Mouse (Mus musculus) limb, embryonic 11.5 days (tissue): ENCODE data around the gene Syt5. TPM values are rescaled to one million over a fixed set of nuclear protein-coding genes. Genes with fewer than 3 reads are reported as not detected.

Experiments
- ATAC-seq: fragments of 200-750 bp; cut with Nextera tagmentation; 2 replicates; pipeline ENCODE4 v1.8.0; 2017; ENCODE audit warnings: low read depth; ENCODE audit not compliant: insufficient number of reproducible peaks, low FRiP score, low TSS enrichment
- DNase-seq: peaks from one replicate; pipeline ENCODE4 v3.0.0-alpha.2; 2015; ENCODE audit warnings: low spot score
- H3K27ac ChIP-seq: fragments of 300-500 bp; sonication (generic); replicated peaks from 2 replicates; pipeline ENCODE4 v1.5.1; 2014; ENCODE audit warnings: low read depth, mild to moderate bottlenecking, low read length
- H3K27me3 ChIP-seq: fragments of 300-500 bp; sonication (generic); 2 replicates; pipeline ENCODE4 v1.6.1; 2014; ENCODE audit warnings: mild to moderate bottlenecking, low read length, mixed read lengths; ENCODE audit not compliant: control insufficient read depth, insufficient read depth
- H3K36me3 ChIP-seq: fragments of 300-500 bp; sonication (generic); 2 replicates; pipeline ENCODE4 v1.6.1; 2014; ENCODE audit warnings: mild to moderate bottlenecking, low read length, moderate library complexity, mixed read lengths; ENCODE audit not compliant: control insufficient read depth, insufficient read depth
- H3K4me1 ChIP-seq: fragments of 300-500 bp; sonication (generic); 2 replicates; pipeline ENCODE4 v1.6.1; 2014; ENCODE audit warnings: low read length, mixed read lengths; ENCODE audit not compliant: control insufficient read depth, insufficient read depth
- H3K4me2 ChIP-seq: fragments of 300-500 bp; sonication (generic); 2 replicates; pipeline ENCODE4 v1.6.1; 2014; ENCODE audit warnings: low read depth, mild to moderate bottlenecking, moderate library complexity; ENCODE audit not compliant: severe bottlenecking
- H3K4me3 ChIP-seq: fragments of 300-500 bp; sonication (generic); 2 replicates; pipeline ENCODE4 v1.5.1; 2014; ENCODE audit warnings: low read depth, low read length
- H3K9ac ChIP-seq: fragments of 300-500 bp; sonication (generic); 2 replicates; pipeline ENCODE4 v1.6.1; 2014; ENCODE audit warnings: mild to moderate bottlenecking, low read length
- H3K9me3 ChIP-seq: fragments of 300-500 bp; sonication (generic); 2 replicates; pipeline ENCODE4 v1.6.1; 2016; ENCODE audit warnings: low read length; ENCODE audit not compliant: control insufficient read depth
- WGBS: fragments of 180-500 bp; shearing (Covaris S2); extraction: QIAGEN DNeasy Blood & Tissue Kit; methylation state at CpG from one replicate; pipeline ENCODE4 v1.1.7; 2014; 5-methylcytosine and 5-hydroxymethylcytosine counted together
- polyA plus RNA-seq: library from polyadenylated mRNA; unstranded; fragments of >200 nt; fragmentation: Nextera tagmentation; extraction: Ambion mirVana; gene quantifications from 2 replicates; pipeline ENCODE4 v1.2.1, GENCODE M21; 2014

Gene Syt5
- polyA plus RNA-seq, 1 experiment from 2014 or later = 4.2 TPM

GRCm38 (mm10) chr7:4508062-4508738 lies 39.1 kb downstream of the Syt5 start:
- Histone ChIP-seq H3K4me1 (no peaks in the 10 kb centered on the region), H3K36me3 (no peaks in the 10 kb centered on the region), H3K27ac (no peak overlapping the region), H3K4me2 (no peak overlapping the region), H3K4me3 (no peak overlapping the region), H3K27me3 (no peaks in the 10 kb centered on the region), H3K9ac (no peak overlapping the region), H3K9me3 (no peaks in the 10 kb centered on the region)
- no peak for ATAC-seq
- no peak for DNase-seq
- WGBS = 66% methylated on average over 24 of the region's 32 CpGs

- no peaks in the 10 kb centered on the region for H3K9me3 ChIP-seq
- 64% methylated on average over 3 of the region's 4 CpGs for WGBS
- no peaks in the 10 kb centered on the region for H3K4me1 ChIP-seq
- no peaks in the 10 kb centered on the region for H3K36me3 ChIP-seq
- no peak for DNase-seq
- no peak overlapping the region for H3K4me2 ChIP-seq
- H3K9ac ChIP-seq = no peak overlapping the region
- no peak for ATAC-seq
- H3K4me3 ChIP-seq = no peak overlapping the region
- no peaks in the 10 kb centered on the region for H3K27me3 ChIP-seq
- no peak overlapping the region for H3K27ac ChIP-seq
Observed at GRCm38 (mm10) chr7:4507220-4507619, 40.1 kb downstream of the Syt5 start.

- Histone ChIP-seq H3K27me3 (no peaks in the 10 kb centered on the region), H3K36me3 (no peaks in the 10 kb centered on the region), H3K27ac (no peak overlapping the region), H3K9ac (no peak overlapping the region), H3K4me2 (no peak overlapping the region), H3K9me3 (no peaks in the 10 kb centered on the region), H3K4me1 (peaks cover 4% of the 10 kb centered on the region; the same call in 1 of the 2 replicates), H3K4me3 (no peak overlapping the region)
- 62% methylated on average over 11 of the region's 11 CpGs for WGBS
- ATAC-seq (no peak), DNase-seq (no peak)
Observed at GRCm38 (mm10) chr7:4504646-4505435, 42.5 kb downstream of the Syt5 start.

DNA sequence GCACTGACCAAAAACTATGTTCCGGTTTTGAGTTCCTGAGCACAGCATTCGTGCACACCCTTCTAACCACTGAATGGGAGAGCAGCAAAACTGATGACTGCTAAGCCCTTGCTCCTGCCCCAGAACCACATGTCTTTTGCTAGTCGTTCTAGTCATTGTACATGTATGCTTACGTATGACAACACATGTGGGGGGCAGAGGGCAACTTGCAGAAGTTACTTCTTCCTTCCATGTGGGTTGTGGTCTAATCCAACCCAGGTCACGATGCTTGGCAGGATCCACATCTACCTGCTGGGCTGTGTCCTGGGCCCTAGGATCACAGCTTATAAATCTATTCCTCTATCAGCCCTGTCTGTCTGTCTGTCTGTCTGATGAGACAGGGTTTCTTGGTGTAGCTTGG lies 43.5 kb downstream of the Syt5 start:
- Histone ChIP-seq H3K9ac (no peak overlapping the region), H3K36me3 (no peaks in the 10 kb centered on the region), H3K4me3 (no peak overlapping the region), H3K27me3 (no peaks in the 10 kb centered on the region), H3K4me2 (no peak overlapping the region), H3K27ac (no peak overlapping the region), H3K4me1 (peaks cover 11% of the 10 kb centered on the region; the same call in 1 of the 2 replicates), H3K9me3 (no peaks in the 10 kb centered on the region)
- ATAC-seq (no peak), DNase-seq (no peak)
- WGBS = 84% methylated on average over 5 of the region's 5 CpGs

DNA sequence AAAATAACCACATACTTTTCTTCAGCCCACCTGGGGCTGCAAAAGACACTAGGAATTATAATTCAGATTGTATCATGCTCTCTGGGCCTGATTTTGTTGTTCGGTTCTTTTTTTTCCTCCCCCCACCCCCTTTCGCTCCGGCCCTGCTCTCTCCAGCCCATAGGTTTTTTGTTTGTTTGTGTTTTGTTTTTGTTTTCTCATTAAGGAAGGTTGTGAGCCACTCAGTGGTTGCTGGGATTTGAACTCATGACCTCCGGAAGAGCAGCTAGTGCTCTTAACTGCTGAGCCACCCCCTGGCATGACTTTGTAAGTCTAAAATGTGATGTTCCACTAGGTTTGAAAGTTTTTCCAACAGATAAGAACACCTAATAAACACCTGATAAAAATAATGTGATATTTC lies 44.2 kb downstream of the Syt5 start:
- Histone ChIP-seq H3K4me3 (no peak overlapping the region), H3K9ac (no peak overlapping the region), H3K4me1 (peaks cover 12% of the 10 kb centered on the region; the same call in 1 of the 2 replicates), H3K27ac (no peak overlapping the region), H3K4me2 (no peak overlapping the region), H3K36me3 (no peaks in the 10 kb centered on the region), H3K9me3 (no peaks in the 10 kb centered on the region), H3K27me3 (no peaks in the 10 kb centered on the region)
- no peak for DNase-seq
- WGBS = 83% methylated on average over 4 of the region's 4 CpGs
- no peak for ATAC-seq

DNA sequence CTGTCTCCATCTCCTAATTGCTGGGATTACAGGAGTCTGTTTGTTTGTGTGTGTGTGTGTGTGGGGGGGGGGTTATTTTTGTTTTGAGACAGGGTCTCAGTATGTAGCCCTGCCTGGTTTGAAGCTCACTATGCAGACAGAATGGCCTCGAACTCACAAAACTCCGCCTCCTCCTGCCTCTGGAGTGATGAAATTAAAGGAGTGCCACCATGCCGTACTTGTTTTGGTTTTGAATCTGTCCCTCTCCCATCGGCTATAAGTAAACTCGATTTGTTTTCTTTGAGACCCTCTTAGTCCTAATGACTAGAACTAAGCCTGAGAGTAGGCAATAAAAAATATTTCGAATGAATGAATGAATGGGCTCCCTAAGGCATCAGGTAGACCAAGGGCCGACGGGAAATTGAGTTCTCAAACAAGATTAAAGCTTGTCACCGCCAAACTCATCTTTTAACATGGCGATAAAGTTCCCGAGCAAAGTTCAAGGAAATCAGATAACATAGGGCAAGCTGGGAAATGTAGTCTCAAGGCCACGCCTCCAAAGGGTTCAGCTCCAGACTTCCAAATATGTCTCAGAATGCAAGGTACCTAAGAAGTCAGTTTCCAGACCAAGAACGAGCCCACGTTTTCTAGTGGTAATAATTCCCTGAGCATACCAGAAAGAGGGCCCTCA lies 44.8 kb downstream of the Syt5 start:
- ATAC-seq = no peak
- no peak overlapping the region for H3K27ac ChIP-seq

GRCm38 (mm10) chr7:4501558-4502397 lies 45.6 kb downstream of the Syt5 start, which contains the start of gene Ppp1r12c:
Ppp1r12c (minus strand) TSS chr7:4501680.
- H3K4me3 ChIP-seq = peak within 1 kb of the TSS; percentile 73
- ATAC-seq (peak; percentile 88), DNase-seq (peak; percentile 95)
- peak within 1 kb of the TSS; percentile 51; the same call in 1 of the 2 replicates for H3K27ac ChIP-seq
- peaks cover 12% of the 10 kb centered on the region; the same call in 1 of the 2 replicates for H3K4me1 ChIP-seq
- H3K9ac ChIP-seq = peak within 1 kb of the TSS; percentile 92
- under 1% methylated on average over 62 of the region's 62 CpGs for WGBS
- H3K4me2 ChIP-seq = peak within 1 kb of the TSS; percentile 61
- 0 out of 2 replicates have a peak, but pooled peaks cover 3% of the 10 kb centered on the region for H3K36me3 ChIP-seq
- no peaks in the 10 kb centered on the region for H3K9me3 ChIP-seq
- H3K27me3 ChIP-seq = no peaks in the 10 kb centered on the region

More for the DNA sequence above, 44.8 kb downstream of the Syt5 start:
- 12% methylated on average over 14 of the region's 14 CpGs for WGBS
- H3K4me1 ChIP-seq = peaks cover 12% of the 10 kb centered on the region; the same call in 1 of the 2 replicates
- no peaks in the 10 kb centered on the region for H3K9me3 ChIP-seq
- DNase-seq = peak; percentile 44
- H3K36me3 ChIP-seq = no peaks in the 10 kb centered on the region
- H3K4me2 ChIP-seq = peak overlapping the region; percentile 61
- H3K27me3 ChIP-seq = no peaks in the 10 kb centered on the region
- no peak overlapping the region for H3K9ac ChIP-seq
- H3K4me3 ChIP-seq = peak overlapping the region; percentile 73
